Mouse (Mus musculus) heart, embryonic 12.5 days (tissue): ENCODE measurements around the gene Smyd3. TPM values are rescaled to one million over a fixed set of nuclear protein-coding genes. Genes with fewer than 3 reads are reported as not detected.

Experiments
- ATAC-seq: fragments of 200-750 bp; cut with Nextera tagmentation; 2 replicates; pipeline ENCODE4 v1.8.0; 2017; ENCODE audit warnings: moderate TSS enrichment, moderate library complexity; ENCODE audit not compliant: insufficient number of reproducible peaks, low FRiP score
- H3K27ac ChIP-seq: fragments of 300-500 bp; sonication (generic); 2 replicates; pipeline ENCODE4 v1.5.1; 2016; ENCODE audit warnings: mild to moderate bottlenecking, moderate library complexity; ENCODE audit not compliant: poor library complexity, severe bottlenecking
- H3K27me3 ChIP-seq: fragments of 300-500 bp; sonication (generic); replicated peaks from 2 replicates; pipeline ENCODE4 v1.6.1; 2016; ENCODE audit warnings: mild to moderate bottlenecking, moderate library complexity
- H3K36me3 ChIP-seq: fragments of 300-500 bp; sonication (generic); 2 replicates; pipeline ENCODE4 v1.6.1; 2016; ENCODE audit warnings: mild to moderate bottlenecking, moderate library complexity
- H3K4me1 ChIP-seq: fragments of 300-500 bp; sonication (generic); replicated peaks from 2 replicates; pipeline ENCODE4 v1.6.1; 2016; ENCODE audit warnings: mild to moderate bottlenecking
- H3K4me2 ChIP-seq: fragments of 300-500 bp; sonication (generic); 2 replicates; pipeline ENCODE4 v1.6.1; 2016; ENCODE audit warnings: mild to moderate bottlenecking, moderate library complexity
- H3K4me3 ChIP-seq: fragments of 300-500 bp; sonication (generic); 2 replicates; pipeline ENCODE4 v1.5.1; 2016; ENCODE audit warnings: mild to moderate bottlenecking
- H3K9ac ChIP-seq: fragments of 300-500 bp; sonication (generic); 2 replicates; pipeline ENCODE4 v1.6.1; 2016; ENCODE audit warnings: mild to moderate bottlenecking, moderate library complexity
- H3K9me3 ChIP-seq: fragments of 300-500 bp; sonication (generic); replicated peaks from 2 replicates; pipeline ENCODE4 v1.6.1; 2016; ENCODE audit warnings: mild to moderate bottlenecking, moderate library complexity
- WGBS: fragments of 180-500 bp; shearing (Covaris S2); methylation state at CpG from one replicate; pipeline ENCODE4 v1.1.7; 2016; 5-methylcytosine and 5-hydroxymethylcytosine counted together
- polyA plus RNA-seq: library from polyadenylated mRNA; unstranded; fragments of >200 nt; fragmentation: Nextera tagmentation; extraction: Ambion mirVana; gene quantifications from 2 replicates; pipeline ENCODE4 v1.2.1, GENCODE M21; 2016

Smyd3 gene
- polyA plus RNA-seq, 1 experiment from 2014 or later: 12.2 TPM

GRCm38 (mm10) chr1:179374987-179375386, 142.9 kb downstream of the Smyd3 start:
- no peak overlapping the region for H3K4me2 ChIP-seq
- no peaks in the 10 kb centered on the region for H3K27me3 ChIP-seq
- no peak for ATAC-seq
- H3K9me3 ChIP-seq: no peaks in the 10 kb centered on the region
- no peaks in the 10 kb centered on the region; the same call in 1 of the 2 replicates for H3K4me1 ChIP-seq
- H3K4me3 ChIP-seq: no peak overlapping the region
- H3K9ac ChIP-seq: no peak overlapping the region
- no peak overlapping the region for H3K27ac ChIP-seq
- 85% methylated on average over 4 of the region's 4 CpGs for whole genome bisulfite sequencing
- no peaks in the 10 kb centered on the region for H3K36me3 ChIP-seq

GRCm38 (mm10) chr1:179373911-179374310, 143.9 kb downstream of the Smyd3 start:
- ATAC-seq: no peak
- H3K4me2 ChIP-seq: no peak overlapping the region
- no peaks in the 10 kb centered on the region for H3K27me3 ChIP-seq
- WGBS: 92% methylated on average over 11 of the region's 11 CpGs
- H3K4me1 ChIP-seq: no peaks in the 10 kb centered on the region; the same call in 1 of the 2 replicates
- H3K4me3 ChIP-seq: no peak overlapping the region
- H3K9me3 ChIP-seq: peaks cover 3% of the 10 kb centered on the region; the same call in 1 of the 2 replicates
- no peak overlapping the region for H3K27ac ChIP-seq
- H3K36me3 ChIP-seq: no peaks in the 10 kb centered on the region
- H3K9ac ChIP-seq: no peak overlapping the region

- no peak for ATAC-seq
- H3K4me1 ChIP-seq: no peaks in the 10 kb centered on the region
- H3K9ac ChIP-seq: no peak overlapping the region
- H3K36me3 ChIP-seq: no peaks in the 10 kb centered on the region
- H3K4me3 ChIP-seq: no peak overlapping the region
- H3K9me3 ChIP-seq: peaks cover 3% of the 10 kb centered on the region; the same call in 1 of the 2 replicates
- H3K27me3 ChIP-seq: no peaks in the 10 kb centered on the region
- WGBS: 84% methylated on average over 3 of the region's 3 CpGs
- no peak overlapping the region for H3K4me2 ChIP-seq
- no peak overlapping the region for H3K27ac ChIP-seq
These were observed 146.7 kb downstream of the Smyd3 start for GRCm38 (mm10) chr1:179371191-179371590.

GRCm38 (mm10) chr1:179368426-179369010, 149.3 kb downstream of the Smyd3 start:
- H3K27ac ChIP-seq: no peak overlapping the region
- H3K9ac ChIP-seq: no peak overlapping the region
- H3K4me3 ChIP-seq: no peak overlapping the region
- no peak overlapping the region for H3K4me2 ChIP-seq
- H3K27me3 ChIP-seq: no peaks in the 10 kb centered on the region
- no peak for ATAC-seq
- H3K9me3 ChIP-seq: peaks cover 3% of the 10 kb centered on the region; the same call in 1 of the 2 replicates
- WGBS: 82% methylated on average over 3 of the region's 3 CpGs
- no peaks in the 10 kb centered on the region for H3K36me3 ChIP-seq
- no peaks in the 10 kb centered on the region for H3K4me1 ChIP-seq

GRCm38 (mm10) chr1:179361481-179362466, 156.1 kb downstream of the Smyd3 start:
- no peak overlapping the region for H3K9ac ChIP-seq
- no peak for ATAC-seq
- no peaks in the 10 kb centered on the region for H3K36me3 ChIP-seq
- 69% methylated on average over 8 of the region's 8 CpGs for WGBS
- H3K4me1 ChIP-seq: no peaks in the 10 kb centered on the region
- H3K27ac ChIP-seq: no peak overlapping the region
- no peaks in the 10 kb centered on the region for H3K9me3 ChIP-seq
- no peak overlapping the region for H3K4me2 ChIP-seq
- no peaks in the 10 kb centered on the region for H3K27me3 ChIP-seq
- no peak overlapping the region for H3K4me3 ChIP-seq

- Histone ChIP-seq H3K27ac (no peak overlapping the region), H3K36me3 (no peaks in the 10 kb centered on the region), H3K4me3 (no peak overlapping the region), H3K4me1 (no peaks in the 10 kb centered on the region), H3K27me3 (no peaks in the 10 kb centered on the region), H3K9me3 (no peaks in the 10 kb centered on the region), H3K4me2 (no peak overlapping the region), H3K9ac (no peak overlapping the region)
- 68% methylated on average over 2 of the region's 2 CpGs for WGBS
- ATAC-seq: no peak
These were observed 160.7 kb downstream of the Smyd3 start for GRCm38 (mm10) chr1:179357111-179357510.

- Histone ChIP-seq H3K9me3 (no peaks in the 10 kb centered on the region), H3K4me1 (no peaks in the 10 kb centered on the region), H3K27me3 (no peaks in the 10 kb centered on the region), H3K4me2 (no peak overlapping the region), H3K27ac (no peak overlapping the region), H3K36me3 (no peaks in the 10 kb centered on the region), H3K4me3 (no peak overlapping the region), H3K9ac (no peak overlapping the region)
- WGBS: 83% methylated on average over 6 of the region's 6 CpGs
- ATAC-seq: no peak
These were observed 163.6 kb downstream of the Smyd3 start for GRCm38 (mm10) chr1:179354250-179354649.

- Histone ChIP-seq H3K27me3 (no peaks in the 10 kb centered on the region), H3K9ac (no peak overlapping the region), H3K9me3 (no peaks in the 10 kb centered on the region), H3K4me3 (no peak overlapping the region), H3K27ac (no peak overlapping the region), H3K36me3 (no peaks in the 10 kb centered on the region), H3K4me2 (no peak overlapping the region), H3K4me1 (no peaks in the 10 kb centered on the region)
- no peak for ATAC-seq
- WGBS: 66% methylated on average over 2 of the region's 2 CpGs
These were observed 172.4 kb downstream of the Smyd3 start for GRCm38 (mm10) chr1:179345318-179345925.

GRCm38 (mm10) chr1:179343426-179343825, 174.4 kb downstream of the Smyd3 start:
- no peaks in the 10 kb centered on the region for H3K9me3 ChIP-seq
- H3K9ac ChIP-seq: no peak overlapping the region
- H3K4me3 ChIP-seq: no peak overlapping the region
- no peaks in the 10 kb centered on the region for H3K4me1 ChIP-seq
- no peak overlapping the region for H3K4me2 ChIP-seq
- H3K27me3 ChIP-seq: no peaks in the 10 kb centered on the region
- WGBS: 88% methylated on average over 17 of the region's 17 CpGs
- no peak for ATAC-seq
- H3K27ac ChIP-seq: no peak overlapping the region
- H3K36me3 ChIP-seq: no peaks in the 10 kb centered on the region

- WGBS: 76% methylated on average over 1 of the region's 1 CpGs
- no peak overlapping the region for H3K27ac ChIP-seq
- H3K9ac ChIP-seq: no peak overlapping the region
- H3K36me3 ChIP-seq: no peaks in the 10 kb centered on the region
- no peaks in the 10 kb centered on the region for H3K27me3 ChIP-seq
- H3K4me3 ChIP-seq: no peak overlapping the region
- no peak overlapping the region for H3K4me2 ChIP-seq
- H3K9me3 ChIP-seq: no peaks in the 10 kb centered on the region
- H3K4me1 ChIP-seq: no peaks in the 10 kb centered on the region
- ATAC-seq: no peak
These were observed 176.3 kb downstream of the Smyd3 start for GRCm38 (mm10) chr1:179341589-179341988.

GRCm38 (mm10) chr1:179339066-179339465, 178.8 kb downstream of the Smyd3 start:
- Histone ChIP-seq H3K36me3 (no peaks in the 10 kb centered on the region), H3K9ac (no peak overlapping the region), H3K27me3 (no peaks in the 10 kb centered on the region), H3K4me3 (no peak overlapping the region), H3K27ac (no peak overlapping the region), H3K9me3 (no peaks in the 10 kb centered on the region), H3K4me2 (no peak overlapping the region), H3K4me1 (no peaks in the 10 kb centered on the region)
- WGBS: 85% methylated on average over 3 of the region's 3 CpGs
- ATAC-seq: no peak
